Mouse (Mus musculus): ENCODE results near the gene Tm4sf19. TPM values are rescaled to one million over a fixed set of nuclear protein-coding genes. Genes with fewer than 3 reads are reported as not detected.

Tm4sf19 gene
- polyA plus RNA-seq, 1 experiment from 2014 or later = not detected

DNA sequence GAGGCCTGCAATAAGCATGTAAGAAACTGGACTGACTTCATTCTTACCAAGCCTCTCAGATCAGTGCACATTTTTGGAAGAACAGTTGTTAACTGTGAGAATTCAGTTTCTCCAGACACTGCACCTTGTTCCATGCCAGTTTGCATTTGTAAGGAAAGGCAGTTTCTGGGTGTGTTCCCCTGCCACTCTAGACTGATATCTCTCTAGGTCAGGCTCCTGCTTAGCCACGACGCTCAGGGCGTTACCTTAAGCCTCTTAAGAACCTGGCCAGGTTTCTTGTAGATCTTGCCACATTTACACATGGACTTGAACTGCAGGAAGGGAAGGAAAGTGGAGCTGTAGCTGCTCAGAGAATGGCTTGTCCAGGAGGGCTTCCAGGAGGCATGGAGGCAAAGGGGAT lies 49.4 kb downstream of the Tm4sf19 start:
- Histone ChIP-seq H3K9me3 (replicated peaks) (no peaks in the 10 kb centered on the region), H3K36me3 (replicated peaks) (peaks cover 32% of the 10 kb centered on the region), H3K27me3 (no peaks in the 10 kb centered on the region), H3K4me2 (peak overlapping the region; percentile 74), H3K4me1 (replicated peaks) (peaks cover 80% of the 10 kb centered on the region), H3K27ac (replicated peaks) (peak overlapping the region; percentile 92), H3K4me3 (replicated peaks) (peak overlapping the region; percentile 37), H3K9ac (peak overlapping the region; percentile 51; the same call in 1 of the 2 replicates)
- WGBS (ENCODE audit: insufficient replicate concordance) = 31% methylated on average over 3 of the region's 3 CpGs
- peak; percentile 94 for ATAC-seq (ENCODE audit: insufficient read depth)

DNA sequence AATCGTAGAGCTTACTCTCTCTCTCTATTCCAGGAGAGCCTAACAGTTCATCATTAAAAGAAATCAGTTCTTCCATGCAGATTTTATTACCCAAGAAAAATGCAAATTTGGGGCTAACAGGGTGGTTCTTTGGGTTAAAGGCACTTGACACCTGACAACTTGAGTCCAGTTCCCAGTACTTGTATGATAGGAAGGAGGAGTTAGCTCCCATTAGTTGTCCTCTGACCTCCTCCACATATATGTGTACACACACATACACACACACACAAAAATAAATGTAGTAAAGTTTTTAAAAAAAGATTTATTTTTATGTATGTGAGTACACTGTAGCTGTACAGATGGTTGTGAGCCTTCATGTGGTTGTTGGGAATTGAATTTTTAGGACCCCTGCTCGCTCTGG lies 49.8 kb downstream of the Tm4sf19 start:
- Histone ChIP-seq H3K27ac (replicated peaks) (peak overlapping the region; percentile 92), H3K36me3 (replicated peaks) (peaks cover 36% of the 10 kb centered on the region), H3K27me3 (no peaks in the 10 kb centered on the region), H3K4me1 (replicated peaks) (peaks cover 77% of the 10 kb centered on the region), H3K9me3 (replicated peaks) (no peaks in the 10 kb centered on the region), H3K9ac (peak overlapping the region; percentile 32; the same call in 1 of the 2 replicates), H3K4me3 (replicated peaks) (peak overlapping the region; percentile 37), H3K4me2 (peak overlapping the region; percentile 74)
- ATAC-seq (ENCODE audit: insufficient read depth) = peak; percentile 63
- WGBS (ENCODE audit: insufficient replicate concordance) = 73% methylated on average over 2 of the region's 2 CpGs

DNA sequence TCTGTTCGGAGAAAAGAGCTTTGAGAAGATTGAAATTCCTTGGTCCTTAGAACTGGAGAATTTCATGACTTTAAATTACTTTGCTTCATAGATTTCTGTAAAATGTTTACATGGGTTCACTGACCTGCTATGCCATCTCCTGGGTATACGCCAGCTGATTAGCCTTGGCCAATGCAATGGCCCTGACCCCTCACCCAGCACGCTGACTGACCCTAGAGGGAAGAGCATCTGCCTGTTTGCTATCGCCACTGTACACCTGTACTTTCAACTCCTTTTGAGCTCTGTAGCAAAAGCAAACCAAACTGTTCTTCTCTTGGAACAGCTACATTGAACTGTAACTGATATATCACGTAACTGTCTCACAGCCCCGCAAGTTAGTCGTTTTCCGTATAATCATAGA lies 52.8 kb downstream of the Tm4sf19 start:
- peaks cover 72% of the 10 kb centered on the region for H3K4me1 ChIP-seq (replicated peaks)
- H3K4me2 ChIP-seq = no peak overlapping the region
- H3K36me3 ChIP-seq (replicated peaks) = peaks cover 59% of the 10 kb centered on the region
- H3K27ac ChIP-seq (replicated peaks) = peak overlapping the region; percentile 92
- H3K4me3 ChIP-seq (replicated peaks) = no peak overlapping the region
- peak; percentile 40 for ATAC-seq (ENCODE audit: insufficient read depth)
- H3K9me3 ChIP-seq (replicated peaks) = no peaks in the 10 kb centered on the region
- H3K9ac ChIP-seq = no peak overlapping the region
- H3K27me3 ChIP-seq = no peaks in the 10 kb centered on the region
- 85% methylated on average over 8 of the region's 8 CpGs for WGBS (ENCODE audit: insufficient replicate concordance)

DNA sequence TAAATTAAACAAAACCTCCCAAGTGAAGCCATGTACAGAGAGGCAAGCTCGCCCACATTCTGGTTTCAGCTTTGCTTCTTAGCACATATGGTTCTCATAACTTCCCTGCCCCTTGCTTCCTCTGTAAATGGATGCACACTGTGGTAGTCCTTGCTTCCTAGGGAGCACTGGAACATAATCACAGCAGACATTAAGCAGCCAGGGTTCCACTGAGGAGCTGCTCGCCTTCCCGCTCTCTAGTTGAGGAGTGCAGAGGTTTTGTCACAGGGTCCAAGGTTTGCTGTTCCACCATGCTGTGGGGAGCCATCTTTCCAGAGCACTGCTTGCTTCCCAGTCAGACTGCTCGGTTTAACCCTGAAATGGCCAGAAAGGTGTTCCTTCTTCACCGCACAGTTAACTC lies 54.3 kb downstream of the Tm4sf19 start:
- Histone ChIP-seq H3K4me3 (replicated peaks) (no peak overlapping the region), H3K27me3 (no peaks in the 10 kb centered on the region), H3K9ac (no peak overlapping the region), H3K4me2 (no peak overlapping the region), H3K27ac (replicated peaks) (0 out of 2 replicates have a peak overlapping the region, but pooled peaks have one; percentile 24), H3K4me1 (replicated peaks) (peaks cover 58% of the 10 kb centered on the region), H3K36me3 (replicated peaks) (peaks cover 73% of the 10 kb centered on the region), H3K9me3 (replicated peaks) (no peaks in the 10 kb centered on the region)
- 91% methylated on average over 5 of the region's 5 CpGs for WGBS (ENCODE audit: insufficient replicate concordance)
- ATAC-seq (ENCODE audit: insufficient read depth) = no peak

DNA sequence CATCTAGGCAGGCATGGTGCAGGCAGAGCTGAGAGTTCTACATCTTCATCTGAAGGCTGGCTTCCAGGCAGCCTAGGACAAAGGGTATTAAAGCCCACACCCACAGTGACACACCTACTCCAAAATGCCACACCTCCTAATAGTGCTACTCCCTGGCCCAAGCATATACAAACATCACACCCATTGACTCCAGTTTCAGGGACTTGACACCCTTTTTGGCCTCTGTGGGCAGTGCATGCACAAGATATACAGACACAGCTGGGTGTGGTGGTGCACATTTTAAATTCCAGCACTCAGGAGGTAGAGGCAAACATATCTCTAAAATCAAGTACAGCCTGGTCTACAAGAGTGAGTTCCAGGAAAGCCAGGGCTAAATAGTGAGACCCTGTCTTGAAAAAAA lies 55.8 kb downstream of the Tm4sf19 start:
- no peak overlapping the region for H3K4me3 ChIP-seq (replicated peaks)
- no peaks in the 10 kb centered on the region for H3K27me3 ChIP-seq
- ATAC-seq (ENCODE audit: insufficient read depth) = peak; percentile 67
- H3K9ac ChIP-seq = no peak overlapping the region
- H3K4me2 ChIP-seq = no peak overlapping the region
- 0 out of 2 replicates have a peak overlapping the region, but pooled peaks have one; percentile 17 for H3K27ac ChIP-seq (replicated peaks)
- H3K9me3 ChIP-seq (replicated peaks) = no peaks in the 10 kb centered on the region
- H3K36me3 ChIP-seq (replicated peaks) = peaks cover 76% of the 10 kb centered on the region
- peaks cover 44% of the 10 kb centered on the region for H3K4me1 ChIP-seq (replicated peaks)

DNA sequence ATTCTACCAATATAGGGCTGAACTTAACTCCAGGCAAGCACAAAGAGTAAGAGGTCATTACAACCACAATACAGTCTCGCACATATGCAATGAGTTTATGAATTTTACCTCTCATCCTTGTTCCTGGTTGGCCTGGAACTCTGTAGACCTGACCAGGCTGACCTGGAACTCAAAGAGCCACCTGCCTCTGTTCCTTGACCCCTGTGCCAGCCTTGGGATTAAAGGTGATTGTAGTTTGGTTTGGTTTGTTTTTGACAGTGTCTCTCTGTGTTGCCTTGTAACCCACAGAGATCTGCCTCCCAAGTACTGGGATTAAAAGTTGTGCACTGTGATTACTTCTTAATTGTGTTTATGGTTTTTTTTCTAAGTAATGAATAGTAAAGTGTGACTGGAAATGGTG lies 56.5 kb downstream of the Tm4sf19 start:
- Histone ChIP-seq H3K4me1 (replicated peaks) (peaks cover 37% of the 10 kb centered on the region), H3K4me3 (replicated peaks) (no peak overlapping the region), H3K36me3 (replicated peaks) (peaks cover 72% of the 10 kb centered on the region), H3K27ac (replicated peaks) (no peak overlapping the region), H3K27me3 (no peaks in the 10 kb centered on the region), H3K4me2 (no peak overlapping the region), H3K9ac (no peak overlapping the region), H3K9me3 (replicated peaks) (no peaks in the 10 kb centered on the region)
- WGBS (ENCODE audit: insufficient replicate concordance) = 66% methylated on average over 1 of the region's 1 CpGs
- ATAC-seq (ENCODE audit: insufficient read depth) = no peak

Other genes with a start within 250 kb of the Tm4sf19 start
- 24.1 and 24.5 TPM in 2 replicates for gene Nrros, start 234.9 kb upstream of the Tm4sf19 start, polyA plus RNA-seq (2015; fragmentation: Nextera tagmentation; extraction: Ambion mirVana)
- gene Bex6, start 220.7 kb upstream of the Tm4sf19 start, polyA plus RNA-seq (2015; fragmentation: Nextera tagmentation; extraction: Ambion mirVana) = 1.3 and 1.5 TPM in 2 replicates
- 4.9 and 6.3 TPM in 2 replicates for gene Fbxo45, start 153.3 kb upstream of the Tm4sf19 start, polyA plus RNA-seq (2015; fragmentation: Nextera tagmentation; extraction: Ambion mirVana)
- gene Wdr53, start 153.3 kb upstream of the Tm4sf19 start, polyA plus RNA-seq (2015; fragmentation: Nextera tagmentation; extraction: Ambion mirVana) = 10.3 and 11.1 TPM in 2 replicates
- gene Smco1, start 129.0 kb upstream of the Tm4sf19 start, polyA plus RNA-seq (2015; fragmentation: Nextera tagmentation; extraction: Ambion mirVana) = not detected in 2 replicates
- 14.5 and 15.6 TPM in 2 replicates for gene Rnf168, start 123.0 kb upstream of the Tm4sf19 start, polyA plus RNA-seq (2015; fragmentation: Nextera tagmentation; extraction: Ambion mirVana)
- gene Ubxn7, start 68.2 kb upstream of the Tm4sf19 start, polyA plus RNA-seq (2015; fragmentation: Nextera tagmentation; extraction: Ambion mirVana) = 7.3 and 9.3 TPM in 2 replicates
- gene Tctex1d2, start 19.2 kb downstream of the Tm4sf19 start, polyA plus RNA-seq (2015; fragmentation: Nextera tagmentation; extraction: Ambion mirVana) = 4.6 and 5.0 TPM in 2 replicates
- 38.3 and 39.5 TPM in 2 replicates for gene Pcyt1a, start 30.4 kb downstream of the Tm4sf19 start, polyA plus RNA-seq (2015; fragmentation: Nextera tagmentation; extraction: Ambion mirVana)
- gene Slc51a, start 87.4 kb downstream of the Tm4sf19 start, polyA plus RNA-seq (2015; fragmentation: Nextera tagmentation; extraction: Ambion mirVana) = 0.37 and 0.56 TPM in 2 replicates
- not detected in 2 replicates for gene Zdhhc19, start 95.8 kb downstream of the Tm4sf19 start, polyA plus RNA-seq (2015; fragmentation: Nextera tagmentation; extraction: Ambion mirVana)
- 285 and 299 TPM in 2 replicates for gene Tfrc, start 208.4 kb downstream of the Tm4sf19 start, polyA plus RNA-seq (2015; fragmentation: Nextera tagmentation; extraction: Ambion mirVana)
- 4.5 and 4.7 TPM in 2 replicates for gene Tnk2, start 243.4 kb downstream of the Tm4sf19 start, polyA plus RNA-seq (2015; fragmentation: Nextera tagmentation; extraction: Ambion mirVana)